Mouse (Mus musculus): ENCODE results near the gene Tcea3. TPM values are rescaled to one million over a fixed set of nuclear protein-coding genes. Genes with fewer than 3 reads are reported as not detected.

The Tcea3 gene
- 1.1 TPM for polyA plus RNA-seq (2015; fragmentation: Illumina TruSeq; extraction: RNeasy Lipid Tissue Mini Kit (QIAGEN cat#74804); ENCODE audit: low read depth, low replicate concordance)

GRCm38 (mm10) chr4:136247729-136248463, at the start of gene Tcea3:
Gene Tcea3, plus strand, starts transcription at chr4:136247729.

GRCm38 (mm10) chr4:136206033-136206893, 41.3 kb upstream of the Tcea3 start, which contains the start of gene Asap3:
Gene Asap3, plus strand, starts transcription at chr4:136206365.

GRCm38 (mm10) chr4:136284455-136284854, 36.9 kb downstream of the Tcea3 start, which contains the start of gene Zfp46:
Gene Zfp46, plus strand, starts transcription at chr4:136284683.

GRCm38 (mm10) chr4:136310229-136311041, 62.9 kb downstream of the Tcea3 start, which contains the start of gene Hnrnpr:
Gene Hnrnpr, plus strand, starts transcription at chr4:136310942.

Other genes starting within 250 kb of the Tcea3 start
- 15.8 TPM for gene Eloa, start 226.0 kb upstream of the Tcea3 start, polyA plus RNA-seq (2015; fragmentation: Illumina TruSeq; extraction: RNeasy Lipid Tissue Mini Kit (QIAGEN cat#74804); ENCODE audit: low read depth, low replicate concordance)
- 843 TPM for gene Rpl11, start 194.3 kb upstream of the Tcea3 start, polyA plus RNA-seq (2015; fragmentation: Illumina TruSeq; extraction: RNeasy Lipid Tissue Mini Kit (QIAGEN cat#74804); ENCODE audit: low read depth, low replicate concordance)
- gene Id3, start 104.2 kb upstream of the Tcea3 start, polyA plus RNA-seq (2015; fragmentation: Illumina TruSeq; extraction: RNeasy Lipid Tissue Mini Kit (QIAGEN cat#74804); ENCODE audit: low read depth, low replicate concordance): 54.0 TPM
- 0.48 TPM for gene E2f2, start 75.3 kb upstream of the Tcea3 start, polyA plus RNA-seq (2015; fragmentation: Illumina TruSeq; extraction: RNeasy Lipid Tissue Mini Kit (QIAGEN cat#74804); ENCODE audit: low read depth, low replicate concordance)
- gene Asap3, start 41.4 kb upstream of the Tcea3 start, polyA plus RNA-seq (2015; fragmentation: Illumina TruSeq; extraction: RNeasy Lipid Tissue Mini Kit (QIAGEN cat#74804); ENCODE audit: low read depth, low replicate concordance): 2.6 TPM
- gene Zfp46, start 37.0 kb downstream of the Tcea3 start, polyA plus RNA-seq (2015; fragmentation: Illumina TruSeq; extraction: RNeasy Lipid Tissue Mini Kit (QIAGEN cat#74804); ENCODE audit: low read depth, low replicate concordance): 30.4 TPM
- gene Hnrnpr, start 63.2 kb downstream of the Tcea3 start, polyA plus RNA-seq (2015; fragmentation: Illumina TruSeq; extraction: RNeasy Lipid Tissue Mini Kit (QIAGEN cat#74804); ENCODE audit: low read depth, low replicate concordance): 74.6 TPM
- 2.3 TPM for gene Htr1d, start 175.8 kb downstream of the Tcea3 start, polyA plus RNA-seq (2015; fragmentation: Illumina TruSeq; extraction: RNeasy Lipid Tissue Mini Kit (QIAGEN cat#74804); ENCODE audit: low read depth, low replicate concordance)
- gene 6030445D17Rik, start 214.5 kb downstream of the Tcea3 start, polyA plus RNA-seq (2015; fragmentation: Illumina TruSeq; extraction: RNeasy Lipid Tissue Mini Kit (QIAGEN cat#74804); ENCODE audit: low read depth, low replicate concordance): 0.34 TPM
- 41.1 TPM for gene Luzp1, start 222.0 kb downstream of the Tcea3 start, polyA plus RNA-seq (2015; fragmentation: Illumina TruSeq; extraction: RNeasy Lipid Tissue Mini Kit (QIAGEN cat#74804); ENCODE audit: low read depth, low replicate concordance)

Measured in brain, adult 10 weeks (tissue).